Mouse (Mus musculus) heart, postnatal 25 days (tissue): ENCODE data around the gene Parva. TPM values are rescaled to one million over a fixed set of nuclear protein-coding genes. Genes with fewer than 3 reads are reported as not detected.

ENCODE experiments used
- DNase-seq: peaks from one replicate; pipeline ENCODE4 v3.0.0; 2022; ENCODE audit warnings: low spot score
- intact Hi-C: fragments of 180-260 bp; cut with DNase I; formaldehyde crosslinking; loops from one replicate; pipeline ENCODE4 v1.15.1; 2025
- total RNA-seq, 2 experiments: library from RNA; stranded (reverse); gene quantifications; 2 replicates each; pipeline ENCODE4 v1.2.3; 2021

The Parva gene
- total RNA-seq, 2 experiments from 2014 or later = 55.2 to 61.3 TPM

GRCm38 (mm10) chr7:112466786-112467185, 39.5 kb downstream of the Parva start:
- intact Hi-C loops = loop anchor here (5.0 kb wide), 1 partner anchor 666 kb away; no protein-coding TSS in a partner anchor
- DNase-seq = no peak

GRCm38 (mm10) chr7:112467687-112468111, 40.4 kb downstream of the Parva start:
- intact Hi-C loops = loop anchor here (2.0 to 5.0 kb wide), 2 partner anchors 67 to 665 kb away; no protein-coding TSS in a partner anchor
- DNase-seq = peak; percentile 70

GRCm38 (mm10) chr7:112469817-112470216, 42.5 kb downstream of the Parva start:
- intact Hi-C loops = loop anchor here (1.0 to 5.0 kb wide), 6 partner anchors 69 to 662 kb away; partner anchors contain the start of gene Tead1
- peak; percentile 45 for DNase-seq

GRCm38 (mm10) chr7:112471316-112471715, 44.0 kb downstream of the Parva start:
- no peak for DNase-seq
- intact Hi-C loops = loop anchor here (2.0 to 5.0 kb wide), 3 partner anchors 89 to 206 kb away; partner anchors contain the start of gene Tead1

GRCm38 (mm10) chr7:112472024-112472707, 44.9 kb downstream of the Parva start:
- intact Hi-C loops = loop anchor here (5.0 kb wide), 2 partner anchors 185 to 205 kb away; partner anchors contain the start of gene Tead1
- no peak for DNase-seq

GRCm38 (mm10) chr7:112472708-112473281, 45.5 kb downstream of the Parva start:
- intact Hi-C loops = loop anchor here (5.0 kb wide), 2 partner anchors 185 to 205 kb away; partner anchors contain the start of gene Tead1

GRCm38 (mm10) chr7:112473649-112474435, 46.5 kb downstream of the Parva start:
- intact Hi-C loops = loop anchor here (5.0 kb wide), 2 partner anchors 183 to 203 kb away; partner anchors contain the start of gene Tead1
- no peak for DNase-seq

More at GRCm38 (mm10) chr7:112472708-112473281, 45.5 kb downstream of the Parva start:
- no peak for DNase-seq

GRCm38 (mm10) chr7:112479116-112479515, 51.8 kb downstream of the Parva start:
- DNase-seq = peak; percentile 69
- intact Hi-C loops = no loop called here

- intact Hi-C loops = no loop called here
- no peak for DNase-seq
These were observed 53.7 kb downstream of the Parva start for GRCm38 (mm10) chr7:112481031-112481430.

GRCm38 (mm10) chr7:112482572-112482971, 55.3 kb downstream of the Parva start:
- DNase-seq = no peak
- intact Hi-C loops = no loop called here

- no peak for DNase-seq
- intact Hi-C loops = no loop called here
These were observed 56.1 kb downstream of the Parva start for GRCm38 (mm10) chr7:112483382-112483781.

- no peak for DNase-seq
- intact Hi-C loops = no loop called here
These were observed 63.5 kb downstream of the Parva start for GRCm38 (mm10) chr7:112490825-112491224.

- DNase-seq = no peak
- intact Hi-C loops = no loop called here
These were observed 64.4 kb downstream of the Parva start for GRCm38 (mm10) chr7:112491737-112492136.

- intact Hi-C loops = no loop called here
- DNase-seq = no peak
These were observed 68.6 kb downstream of the Parva start for GRCm38 (mm10) chr7:112495950-112496349.

GRCm38 (mm10) chr7:112496921-112497320, 69.6 kb downstream of the Parva start:
- no peak for DNase-seq
- intact Hi-C loops = no loop called here

GRCm38 (mm10) chr7:112498591-112499301, 71.4 kb downstream of the Parva start:
- intact Hi-C loops = no loop called here
- no peak for DNase-seq

GRCm38 (mm10) chr7:112499453-112500133, 72.3 kb downstream of the Parva start:
- intact Hi-C loops = no loop called here
- DNase-seq = no peak

GRCm38 (mm10) chr7:112500134-112500490, 72.8 kb downstream of the Parva start:
- no peak for DNase-seq
- intact Hi-C loops = no loop called here
